Mouse (Mus musculus) skeletal muscle tissue, postnatal 0 days (tissue): ENCODE data around the gene Ccpg1. TPM values are rescaled to one million over a fixed set of nuclear protein-coding genes. Genes with fewer than 3 reads are reported as not detected.

Experiments used
- microRNA-seq, 2 experiments: library from miRNA; unstranded; fragments of <30 nt; microRNA quantifications; one replicate each; pipeline ENCODE4; 2016
- polyA plus RNA-seq: library from polyadenylated mRNA; unstranded; fragments of >200 nt; fragmentation: Nextera tagmentation; extraction: Ambion mirVana; gene quantifications from 2 replicates; pipeline ENCODE4 v1.2.1, GENCODE M21; 2015

The Ccpg1 gene
- polyA plus RNA-seq: 24.8 and 26.3 TPM in 2 replicates

DNA sequence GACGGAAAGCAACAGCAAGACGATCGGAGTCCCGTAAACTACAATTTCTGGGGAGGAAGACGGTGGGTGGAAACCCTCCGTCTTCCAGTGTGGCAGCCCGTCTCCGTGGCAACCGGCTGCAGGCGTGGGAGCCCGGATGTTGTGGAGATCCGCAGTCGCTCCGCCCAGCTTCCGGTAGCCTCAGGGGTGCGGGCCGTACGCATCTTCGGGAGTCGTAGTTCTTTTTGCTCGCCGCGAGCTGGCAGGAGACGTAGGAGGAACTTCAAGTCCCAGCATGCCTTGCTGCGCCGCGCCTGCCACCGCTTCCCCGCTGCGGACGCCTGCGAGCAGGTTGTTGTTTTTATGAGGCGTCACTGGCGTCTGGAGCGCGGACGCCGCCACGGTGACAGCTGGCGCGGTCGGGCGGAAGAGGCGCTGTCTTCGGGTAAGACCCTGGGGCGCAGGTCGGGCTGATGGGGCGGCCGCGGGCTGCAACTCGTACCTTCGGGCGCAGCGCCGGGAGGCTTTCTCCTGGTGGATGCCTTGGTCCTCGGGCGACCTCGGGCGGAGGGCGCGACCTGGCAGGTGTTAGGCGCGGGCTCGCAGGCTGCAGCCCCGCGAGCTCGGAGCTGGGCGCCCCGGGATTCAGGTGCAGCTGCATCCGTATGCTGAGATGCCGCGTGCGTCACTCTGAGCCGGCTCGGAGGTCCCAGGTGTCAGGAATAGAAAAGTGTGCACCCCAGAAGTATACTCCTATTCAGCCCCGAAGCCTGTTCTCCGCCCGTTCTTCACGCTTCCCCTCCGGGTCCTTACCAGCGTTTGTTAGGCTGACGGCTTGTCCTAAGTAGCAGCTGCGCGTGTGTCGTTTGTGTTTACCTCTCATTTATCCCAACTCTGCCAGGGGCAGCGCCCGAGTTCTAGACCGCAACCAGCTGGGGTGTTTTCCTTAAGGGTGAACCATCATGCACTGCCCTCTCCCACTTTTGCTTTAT, at the start of gene Ccpg1, which contains the start of gene Ccpg1os:
Gene Ccpg1, plus strand, starts transcription at position 180 of the 971 bp plus-strand sequence.
Gene Ccpg1os, minus strand, starts transcription at position 133 of the 971 bp plus-strand sequence.

DNA sequence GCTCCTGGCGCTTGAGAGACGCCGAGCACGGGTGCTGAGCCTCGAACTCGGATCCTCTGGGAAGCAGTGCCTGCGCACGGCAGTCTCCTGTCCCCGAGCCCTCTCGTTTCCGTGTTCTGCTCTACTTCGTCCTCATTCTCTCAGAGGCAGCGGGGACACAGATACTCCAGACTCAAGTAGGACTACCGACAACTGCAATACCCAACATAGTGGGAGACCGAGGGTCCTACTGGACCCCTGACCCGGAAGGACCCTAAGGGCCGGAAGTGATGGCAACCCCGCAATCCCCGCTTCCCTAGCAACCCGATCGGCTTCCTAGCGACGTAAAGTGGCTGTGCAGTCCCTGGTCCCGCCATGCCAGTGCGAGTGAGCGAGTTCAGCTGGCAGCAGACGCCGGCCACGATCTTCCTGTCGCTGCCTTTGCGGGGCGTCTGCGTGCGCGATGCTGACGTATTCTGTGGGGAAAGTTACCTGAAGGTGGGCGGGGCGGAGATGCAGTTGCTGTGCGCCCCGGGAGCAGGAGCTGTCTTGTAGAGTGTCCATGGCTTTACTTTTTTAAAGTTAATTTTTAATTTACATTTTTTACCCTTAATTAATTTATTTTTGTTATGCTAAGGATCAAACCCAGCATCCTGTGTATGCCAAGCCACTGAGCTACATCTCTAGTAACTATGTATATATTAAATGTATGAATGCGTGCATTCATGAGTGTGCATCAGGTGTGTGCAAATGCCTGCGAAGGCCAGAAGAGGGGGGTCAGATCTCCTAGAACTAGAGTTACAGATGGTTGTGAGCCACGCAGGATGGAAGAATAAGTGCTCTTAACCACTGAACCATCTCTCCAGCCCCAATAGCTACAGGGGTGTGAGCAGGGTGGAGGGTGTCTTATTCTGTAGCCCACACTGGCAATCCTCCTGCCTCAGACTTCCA, 26.4 kb upstream of the Ccpg1 start, which contains the start of the genes Dyx1c1 and Gm44503:
Gene Dyx1c1, plus strand, starts transcription at position 265 of the 930 bp plus-strand sequence.
Gene Gm44503, plus strand, starts transcription at position 332 of the 930 bp plus-strand sequence.

DNA sequence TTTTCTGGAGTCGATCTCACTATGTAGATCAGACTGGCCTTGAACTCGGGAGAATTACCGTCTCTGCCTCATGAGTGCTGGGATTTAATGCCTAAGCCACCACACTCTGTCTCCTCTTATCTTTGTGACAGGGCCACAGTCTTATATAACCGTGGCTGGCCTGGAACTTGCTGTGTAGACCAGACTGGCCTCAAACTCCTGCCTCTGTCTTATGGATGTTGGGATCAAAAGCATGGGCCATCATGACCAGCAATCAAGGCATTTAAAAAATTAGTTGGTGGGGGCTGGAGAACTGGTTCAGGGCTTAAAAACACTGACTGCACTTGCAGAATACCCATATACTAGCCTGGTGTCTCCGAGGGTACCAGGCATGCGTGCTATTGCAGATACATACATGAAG, 54.9 kb downstream of the Ccpg1 start, which contains the start of gene Pigb:
Gene Pigb, minus strand, starts transcription at position 299 of the 400 bp plus-strand sequence.

DNA sequence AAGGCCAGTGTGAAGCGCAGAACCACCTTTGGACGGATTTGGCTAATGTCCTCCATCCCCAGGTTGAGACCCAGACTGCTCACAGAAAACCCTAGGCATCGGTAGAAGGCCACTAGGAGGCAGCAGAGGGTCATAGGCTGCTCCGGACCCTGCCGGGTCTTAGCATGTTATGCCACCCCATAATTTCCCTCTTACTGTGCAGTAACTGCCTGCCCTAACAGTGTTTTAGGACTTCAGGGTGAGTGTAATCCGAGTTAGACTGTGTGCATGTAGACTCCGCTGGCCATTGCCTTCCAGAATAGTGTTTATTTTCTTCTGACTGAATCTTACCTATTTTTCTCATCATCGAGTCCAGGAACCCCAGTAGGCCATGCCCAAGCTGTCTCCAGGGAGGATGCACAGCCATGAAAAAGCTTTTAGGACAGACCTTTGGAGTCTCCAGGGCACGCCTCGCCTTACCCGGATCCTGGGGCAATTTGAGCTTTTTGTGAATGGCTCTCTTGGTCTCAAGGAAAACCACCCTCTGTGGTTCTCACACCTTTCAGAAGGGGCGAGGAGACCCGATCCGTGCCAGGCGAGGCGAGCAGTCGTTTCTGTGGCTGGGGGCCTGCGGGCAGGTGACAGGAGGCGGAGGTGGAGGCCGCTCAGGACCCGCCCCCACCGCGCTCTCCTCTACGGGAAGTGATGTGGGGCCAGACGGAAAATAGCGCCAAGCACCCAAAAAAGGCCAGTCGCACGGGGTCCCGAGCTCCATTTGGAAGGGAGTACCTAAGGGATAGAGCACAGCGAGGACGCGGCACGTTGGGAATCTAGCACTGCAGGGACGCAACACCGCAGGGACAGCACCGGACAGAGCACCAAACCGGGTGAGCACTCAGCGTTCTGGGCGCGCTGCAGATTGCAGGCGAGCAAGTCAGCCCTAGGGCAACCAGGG, 59.2 kb downstream of the Ccpg1 start, which contains the start of gene Rab27a:
Gene Rab27a, plus strand, starts transcription at position 709 of the 934 bp plus-strand sequence.

Small RNA genes within 50 kb of the gene (microRNA-seq; reads per million reads assigned to microRNA genes)
- 0 reads per million in 2 experiments for gene Gm27353

Other genes starting within 250 kb of the Ccpg1 start
- 0.22 and 0.41 TPM in 2 replicates for gene Prtg, start 178.6 kb upstream of the Ccpg1 start, polyA plus RNA-seq
- 1.5 and 1.6 TPM in 2 replicates for gene Pygo1, start 59.8 kb upstream of the Ccpg1 start, polyA plus RNA-seq
- 0.24 and 0.26 TPM in 2 replicates for gene Dyx1c1, start 26.6 kb upstream of the Ccpg1 start, polyA plus RNA-seq
- gene Gm44503, start 26.6 kb upstream of the Ccpg1 start, polyA plus RNA-seq: not detected in 2 replicates
- 10.4 and 12.6 TPM in 2 replicates for gene Ccpg1os, start within 50 bp of the Ccpg1 start, polyA plus RNA-seq
- 2.7 and 3.1 TPM in 2 replicates for gene Pigb, start 54.9 kb downstream of the Ccpg1 start, polyA plus RNA-seq
- 1.7 and 1.8 TPM in 2 replicates for gene Rab27a, start 59.4 kb downstream of the Ccpg1 start, polyA plus RNA-seq
- gene Khdc3, start 116.4 kb downstream of the Ccpg1 start, polyA plus RNA-seq: 0.18 TPM in 1 of 2 replicates, not detected in the other
- not detected in 2 replicates for gene Gm20509, start 117.0 kb downstream of the Ccpg1 start, polyA plus RNA-seq
- gene Rsl24d1, start 128.0 kb downstream of the Ccpg1 start, polyA plus RNA-seq: 53.4 and 55.6 TPM in 2 replicates